Mouse (Mus musculus): ENCODE data around the gene Kctd21. TPM values are rescaled to one million over a fixed set of nuclear protein-coding genes. Genes with fewer than 3 reads are reported as not detected.

Gene Kctd21
- total and polyA plus RNA-seq, 2 experiments from 2014 or later, result 3.2 to 8.4 TPM

DNA sequence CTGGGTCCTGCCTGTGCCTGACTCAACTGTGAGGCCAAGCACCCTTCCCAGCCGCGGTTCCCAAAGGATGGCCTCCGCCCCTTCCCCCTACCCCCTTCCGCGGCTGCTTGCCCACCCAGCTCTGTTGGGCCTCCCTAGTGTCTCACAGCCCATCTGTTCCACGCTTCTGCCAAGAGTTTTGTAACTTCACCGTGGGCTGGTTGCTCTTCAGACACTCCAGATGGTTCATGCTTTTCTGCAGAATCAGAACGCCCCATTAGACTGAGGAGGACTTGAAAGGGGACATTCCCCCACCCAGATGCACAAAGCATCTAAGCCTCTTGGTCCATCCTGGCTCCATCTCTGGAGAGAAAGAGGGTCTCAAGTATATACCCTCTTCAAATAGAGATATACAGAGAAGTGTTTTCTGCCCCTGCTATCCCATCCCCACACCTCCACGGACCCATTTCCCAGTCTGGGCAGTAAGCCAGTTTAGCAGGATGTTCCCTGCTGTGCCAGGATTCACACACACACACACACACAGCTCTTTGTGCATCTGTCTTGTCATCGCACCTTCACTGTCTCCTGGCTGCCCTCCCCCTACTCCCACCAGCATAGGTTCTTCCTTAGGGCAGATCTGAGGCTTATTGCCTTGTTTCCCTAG, 13.2 kb downstream of the Kctd21 start:
- DNase-seq (ENCODE audit: low spot score) (peak; percentile 69), ATAC-seq (peak; percentile 85)
- Histone ChIP-seq H3K4me2 (ENCODE audit: low read depth, low read length) (no peak overlapping the region), H3K4me1 (ENCODE audit: insufficient read depth, low read length) (no peaks in the 10 kb centered on the region), H3K9me3 (ENCODE audit: low read length) (no peaks in the 10 kb centered on the region), H3K36me3 (ENCODE audit: insufficient read depth, low read length) (no peaks in the 10 kb centered on the region), H3K27me3 (ENCODE audit: insufficient read depth, low read length) (no peaks in the 10 kb centered on the region), H3K4me3 (ENCODE audit: low read length) (no peak overlapping the region), H3K9ac (replicated peaks; ENCODE audit: low read length) (no peak overlapping the region), H3K27ac (peak overlapping the region; percentile 37)
- TF ChIP-seq CTCF (IDR thresholded peaks at IDR 0.05; ENCODE audit: low read depth), result no peak
- WGBS, result 37% methylated on average over 10 of the region's 10 CpGs

DNA sequence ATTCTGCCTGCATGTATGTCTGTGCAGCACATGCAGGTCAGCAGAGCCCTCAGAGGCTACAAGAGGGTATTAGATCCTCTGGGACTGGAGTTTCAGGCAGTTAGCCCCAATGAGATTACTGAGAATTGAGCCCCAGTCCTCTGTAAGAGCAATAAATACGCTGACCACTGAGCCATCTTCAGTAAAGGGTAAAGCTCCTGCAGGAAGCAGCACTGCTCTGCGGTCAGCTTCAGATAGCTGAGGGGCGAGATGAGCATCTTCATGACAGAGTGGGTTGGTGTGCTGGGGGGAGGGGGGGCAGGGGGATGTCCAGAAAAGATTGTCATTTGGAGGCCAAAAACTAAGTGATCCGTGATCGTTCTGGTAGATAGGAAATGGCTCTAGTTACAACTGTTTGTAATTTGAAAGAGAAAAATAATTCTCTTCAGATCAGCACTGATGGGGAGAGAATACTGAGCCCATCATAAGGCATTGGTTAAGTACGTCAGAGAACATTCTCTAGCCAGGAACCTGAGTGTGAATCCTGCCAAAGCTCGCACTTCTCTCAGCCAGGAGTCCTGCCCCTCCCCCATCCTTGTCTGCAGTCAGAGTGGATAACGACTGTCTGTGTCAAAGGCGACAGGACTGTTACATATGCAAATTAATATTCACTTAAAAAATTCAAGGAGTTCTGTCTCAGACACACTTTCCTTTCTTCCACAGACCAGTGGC, 14.1 kb downstream of the Kctd21 start:
- Histone ChIP-seq H3K4me1 (ENCODE audit: insufficient read depth, low read length) (0 out of 2 replicates have a peak, but pooled peaks cover 2% of the 10 kb centered on the region), H3K36me3 (ENCODE audit: insufficient read depth, low read length) (no peaks in the 10 kb centered on the region), H3K9ac (replicated peaks; ENCODE audit: low read length) (no peak overlapping the region), H3K27me3 (ENCODE audit: insufficient read depth, low read length) (no peaks in the 10 kb centered on the region), H3K4me2 (ENCODE audit: low read depth, low read length) (no peak overlapping the region), H3K4me3 (ENCODE audit: low read length) (no peak overlapping the region), H3K27ac (peak overlapping the region; percentile 37), H3K9me3 (ENCODE audit: low read length) (no peaks in the 10 kb centered on the region)
- ATAC-seq (no peak), DNase-seq (ENCODE audit: low spot score) (no peak)
- TF ChIP-seq CTCF (IDR thresholded peaks at IDR 0.05; ENCODE audit: low read depth), result no peak
- WGBS, result 63% methylated on average over 9 of the region's 9 CpGs

DNA sequence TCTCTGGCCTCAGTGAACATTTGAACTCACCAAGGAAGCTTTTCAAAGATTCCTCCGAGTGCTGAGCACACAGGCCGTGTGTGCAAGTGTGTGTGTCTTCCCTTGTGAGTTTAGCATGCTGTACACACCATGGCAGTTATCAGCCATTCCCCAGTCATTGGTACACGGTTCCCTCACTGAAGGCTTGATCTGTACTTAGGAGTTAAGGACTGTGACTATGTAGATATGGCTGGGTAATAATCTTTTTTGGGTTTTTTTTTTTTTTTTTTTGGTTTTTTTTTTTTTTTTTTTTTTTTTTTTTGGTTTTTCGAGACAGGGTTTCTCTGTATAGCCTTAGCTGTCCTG, 14.7 kb downstream of the Kctd21 start:
- Histone ChIP-seq H3K27me3 (ENCODE audit: insufficient read depth, low read length) (no peaks in the 10 kb centered on the region), H3K36me3 (ENCODE audit: insufficient read depth, low read length) (no peaks in the 10 kb centered on the region), H3K4me2 (ENCODE audit: low read depth, low read length) (no peak overlapping the region), H3K4me1 (ENCODE audit: insufficient read depth, low read length) (0 out of 2 replicates have a peak, but pooled peaks cover 6% of the 10 kb centered on the region), H3K4me3 (ENCODE audit: low read length) (no peak overlapping the region), H3K9ac (replicated peaks; ENCODE audit: low read length) (no peak overlapping the region), H3K9me3 (ENCODE audit: low read length) (no peaks in the 10 kb centered on the region), H3K27ac (no peak overlapping the region)
- no peak for DNase-seq (ENCODE audit: low spot score)
- ATAC-seq, result no peak
- TF ChIP-seq CTCF (IDR thresholded peaks at IDR 0.05; ENCODE audit: low read depth), result no peak
- WGBS, result 77% methylated on average over 4 of the region's 4 CpGs

DNA sequence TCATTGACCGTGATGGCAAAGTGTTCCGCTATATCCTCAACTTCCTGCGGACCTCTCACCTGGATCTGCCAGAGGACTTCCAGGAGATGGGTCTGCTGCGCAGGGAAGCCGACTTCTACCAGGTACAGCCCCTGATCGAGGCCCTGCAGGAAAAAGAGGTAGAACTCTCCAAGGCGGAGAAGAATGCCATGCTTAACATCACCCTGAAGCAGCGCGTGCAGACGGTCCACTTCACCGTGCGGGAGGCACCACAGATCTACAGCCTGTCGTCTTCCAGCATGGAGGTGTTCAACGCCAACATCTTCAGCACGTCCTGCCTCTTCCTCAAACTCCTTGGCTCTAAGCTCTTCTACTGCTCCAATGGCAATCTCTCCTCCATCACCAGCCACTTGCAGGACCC, 15.3 kb downstream of the Kctd21 start:
- no peak for DNase-seq (ENCODE audit: low spot score)
- no peak for TF ChIP-seq CTCF (IDR thresholded peaks at IDR 0.05; ENCODE audit: low read depth)

DNA sequence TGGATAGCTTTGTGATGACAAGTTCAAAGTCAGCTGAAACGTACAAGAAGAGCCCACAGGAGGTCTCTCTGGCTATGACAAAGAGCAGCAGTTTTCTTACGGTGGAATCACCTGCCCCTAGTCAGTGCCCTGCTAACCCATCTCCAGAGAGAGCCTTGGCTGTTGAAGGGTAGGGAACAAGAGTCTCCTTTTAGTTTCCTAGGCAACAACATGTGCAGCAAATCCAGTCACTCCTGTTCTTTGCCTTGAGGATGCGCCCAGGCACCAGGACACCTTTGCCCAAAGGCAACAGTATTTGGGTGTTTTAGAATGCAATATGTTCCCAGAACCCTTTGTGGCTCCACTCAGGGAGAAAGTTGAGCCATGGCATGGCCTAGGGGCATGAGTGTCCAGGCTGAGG, 16.2 kb downstream of the Kctd21 start:
- Histone ChIP-seq H3K4me3 (ENCODE audit: low read length) (no peak overlapping the region), H3K27ac (no peak overlapping the region), H3K4me1 (ENCODE audit: insufficient read depth, low read length) (0 out of 2 replicates have a peak, but pooled peaks cover 6% of the 10 kb centered on the region), H3K9me3 (ENCODE audit: low read length) (no peaks in the 10 kb centered on the region), H3K4me2 (ENCODE audit: low read depth, low read length) (no peak overlapping the region), H3K36me3 (ENCODE audit: insufficient read depth, low read length) (no peaks in the 10 kb centered on the region), H3K27me3 (ENCODE audit: insufficient read depth, low read length) (no peaks in the 10 kb centered on the region), H3K9ac (replicated peaks; ENCODE audit: low read length) (no peak overlapping the region)
- no peak for TF ChIP-seq CTCF (IDR thresholded peaks at IDR 0.05; ENCODE audit: low read depth)
- WGBS, result 77% methylated on average over 3 of the region's 3 CpGs
- DNase-seq (ENCODE audit: low spot score) (no peak), ATAC-seq (no peak)

More for the DNA sequence above, 15.3 kb downstream of the Kctd21 start:
- no peak overlapping the region for H3K4me3 ChIP-seq (ENCODE audit: low read length)
- 0 out of 2 replicates have a peak, but pooled peaks cover 6% of the 10 kb centered on the region for H3K4me1 ChIP-seq (ENCODE audit: insufficient read depth, low read length)
- no peaks in the 10 kb centered on the region for H3K9me3 ChIP-seq (ENCODE audit: low read length)
- H3K27ac ChIP-seq, result no peak overlapping the region
- ATAC-seq, result no peak
- no peaks in the 10 kb centered on the region for H3K27me3 ChIP-seq (ENCODE audit: insufficient read depth, low read length)
- H3K4me2 ChIP-seq (ENCODE audit: low read depth, low read length), result no peak overlapping the region
- 97% methylated on average over 15 of the region's 15 CpGs for WGBS
- no peaks in the 10 kb centered on the region for H3K36me3 ChIP-seq (ENCODE audit: insufficient read depth, low read length)
- H3K9ac ChIP-seq (replicated peaks; ENCODE audit: low read length), result no peak overlapping the region

DNA sequence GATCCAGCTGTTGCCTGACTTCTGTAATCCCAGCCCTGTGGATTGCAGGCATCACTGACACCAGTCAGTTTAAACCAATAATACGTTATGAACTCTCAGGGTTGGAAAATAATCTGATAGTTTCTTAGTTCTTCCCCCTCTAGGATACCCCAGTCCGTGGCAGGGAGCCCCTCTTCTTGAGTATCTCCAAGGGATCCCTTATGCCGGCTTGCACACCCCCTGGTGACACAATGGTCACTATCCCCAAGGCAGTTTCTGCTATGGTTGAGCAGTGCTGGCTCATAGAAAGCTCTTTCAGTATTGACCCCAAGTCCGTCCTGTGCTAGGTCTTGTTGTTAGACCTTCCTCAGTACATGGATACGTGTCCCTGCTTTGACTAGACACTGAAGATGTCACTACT, 16.7 kb downstream of the Kctd21 start:
- no peak for DNase-seq (ENCODE audit: low spot score)
- Histone ChIP-seq H3K4me2 (ENCODE audit: low read depth, low read length) (no peak overlapping the region), H3K36me3 (ENCODE audit: insufficient read depth, low read length) (no peaks in the 10 kb centered on the region), H3K9ac (replicated peaks; ENCODE audit: low read length) (no peak overlapping the region), H3K4me1 (ENCODE audit: insufficient read depth, low read length) (0 out of 2 replicates have a peak, but pooled peaks cover 6% of the 10 kb centered on the region), H3K27me3 (ENCODE audit: insufficient read depth, low read length) (no peaks in the 10 kb centered on the region), H3K4me3 (ENCODE audit: low read length) (no peak overlapping the region), H3K9me3 (ENCODE audit: low read length) (no peaks in the 10 kb centered on the region), H3K27ac (no peak overlapping the region)
- no peak for TF ChIP-seq CTCF (IDR thresholded peaks at IDR 0.05; ENCODE audit: low read depth)
- ATAC-seq, result no peak
- WGBS, result 85% methylated on average over 5 of the region's 5 CpGs

DNA sequence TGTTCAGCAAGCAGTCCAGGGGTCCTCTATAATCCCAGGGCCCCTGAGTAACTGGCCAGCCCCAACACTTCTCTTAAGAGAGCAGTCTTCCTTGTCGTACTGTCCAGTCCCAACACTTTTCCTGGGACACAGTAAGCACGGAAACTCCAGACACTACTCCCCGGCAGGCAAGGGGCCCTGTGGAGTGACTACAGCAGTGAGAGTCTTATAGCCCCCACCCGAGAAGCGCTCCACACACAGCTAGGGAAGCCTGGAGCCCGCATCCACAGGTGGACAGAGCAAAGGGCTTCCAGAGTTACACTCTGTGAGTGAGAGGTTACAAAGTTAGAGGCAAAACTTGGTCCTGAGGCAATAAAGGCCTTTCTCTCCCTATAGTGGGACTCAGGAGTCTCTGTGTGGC, 17.3 kb downstream of the Kctd21 start:
- no peak overlapping the region for H3K4me3 ChIP-seq (ENCODE audit: low read length)
- no peak for TF ChIP-seq CTCF (IDR thresholded peaks at IDR 0.05; ENCODE audit: low read depth)
- ATAC-seq, result no peak
- H3K4me2 ChIP-seq (ENCODE audit: low read depth, low read length), result no peak overlapping the region
- no peak overlapping the region for H3K9ac ChIP-seq (replicated peaks; ENCODE audit: low read length)
- no peaks in the 10 kb centered on the region for H3K9me3 ChIP-seq (ENCODE audit: low read length)
- H3K27me3 ChIP-seq (ENCODE audit: insufficient read depth, low read length), result no peaks in the 10 kb centered on the region
- WGBS, result 88% methylated on average over 6 of the region's 6 CpGs
- 0 out of 2 replicates have a peak, but pooled peaks cover 6% of the 10 kb centered on the region for H3K4me1 ChIP-seq (ENCODE audit: insufficient read depth, low read length)
- no peaks in the 10 kb centered on the region for H3K36me3 ChIP-seq (ENCODE audit: insufficient read depth, low read length)
- no peak for DNase-seq (ENCODE audit: low spot score)
- H3K27ac ChIP-seq, result no peak overlapping the region

Data from hindbrain, postnatal 0 days (tissue).